Mouse (Mus musculus) lung, embryonic 14.5 days (tissue): ENCODE data around the gene Cd300lg. TPM values are rescaled to one million over a fixed set of nuclear protein-coding genes. Genes with fewer than 3 reads are reported as not detected.

Experiments
- ATAC-seq: fragments of 200-750 bp; cut with Nextera tagmentation; 2 replicates; pipeline ENCODE4 v1.8.0; 2017; ENCODE audit warnings: mild to moderate bottlenecking, moderate TSS enrichment, moderate library complexity; ENCODE audit not compliant: insufficient read depth
- DNase-seq: peaks from one replicate; pipeline ENCODE4 v3.0.0-alpha.2; 2015
- H3K27ac ChIP-seq: fragments of 300-500 bp; sonication (generic); 2 replicates; pipeline ENCODE4 v1.5.1; 2014; ENCODE audit warnings: low read depth, mild to moderate bottlenecking, moderate library complexity
- H3K27me3 ChIP-seq: fragments of 300-500 bp; sonication (generic); 2 replicates; pipeline ENCODE4 v1.6.1; 2014; ENCODE audit warnings: low read length, control low read depth; ENCODE audit not compliant: insufficient read depth
- H3K36me3 ChIP-seq: fragments of 300-500 bp; sonication (generic); 2 replicates; pipeline ENCODE4 v1.6.1; 2014; ENCODE audit warnings: control low read depth; ENCODE audit not compliant: insufficient read depth
- H3K4me1 ChIP-seq: fragments of 300-500 bp; sonication (generic); 2 replicates; pipeline ENCODE4 v1.6.1; 2014; ENCODE audit warnings: antibody characterized with exemption, control low read depth; ENCODE audit not compliant: insufficient read depth
- H3K4me2 ChIP-seq: fragments of 300-500 bp; sonication (generic); 2 replicates; pipeline ENCODE4 v1.6.1; 2014; ENCODE audit warnings: mild to moderate bottlenecking
- H3K4me3 ChIP-seq: fragments of 300-500 bp; sonication (generic); 2 replicates; pipeline ENCODE4 v1.5.1; 2014; ENCODE audit warnings: low read depth, low read length
- H3K9ac ChIP-seq: fragments of 300-500 bp; sonication (generic); 2 replicates; pipeline ENCODE4 v1.6.1; 2014
- H3K9me3 ChIP-seq: fragments of 300-500 bp; sonication (generic); 2 replicates; pipeline ENCODE4 v1.6.1; 2016; ENCODE audit warnings: low read depth, low read length, control low read depth
- CTCF ChIP-seq: IDR thresholded peaks from 2 replicates; pipeline ENCODE4 v1.5.1; 2016; ENCODE audit warnings: antibody characterized with exemption, low read depth
- WGBS: fragments of 180-500 bp; shearing (Covaris S2); extraction: QIAGEN DNeasy Blood & Tissue Kit; methylation state at CpG from one replicate; pipeline ENCODE4 v1.1.7; 2014; 5-methylcytosine and 5-hydroxymethylcytosine counted together
- polyA plus RNA-seq: library from polyadenylated mRNA; unstranded; fragments of >200 nt; fragmentation: Nextera tagmentation; extraction: Ambion mirVana; gene quantifications from 2 replicates; pipeline ENCODE4 v1.2.1, GENCODE M21; 2014

The Cd300lg gene
- 0.17 and 0.23 TPM in 2 replicates for polyA plus RNA-seq

GRCm38 (mm10) chr11:102041350-102041949 is at the start of gene Cd300lg:
Cd300lg (plus strand) TSS chr11:102041509.
- TF ChIP-seq CTCF: no peak
- H3K4me1 ChIP-seq: no peaks in the 10 kb centered on the region
- no peak within 1 kb of the TSS for H3K4me3 ChIP-seq
- no peaks in the 10 kb centered on the region for H3K36me3 ChIP-seq
- H3K9ac ChIP-seq: no peak within 1 kb of the TSS
- 54% methylated on average over 5 of the region's 5 CpGs for WGBS
- no peak within 1 kb of the TSS for H3K27ac ChIP-seq
- H3K27me3 ChIP-seq: no peaks in the 10 kb centered on the region
- DNase-seq: no peak
- ATAC-seq: no peak; the same call in 1 of the 2 replicates
- no peaks in the 10 kb centered on the region for H3K9me3 ChIP-seq
- H3K4me2 ChIP-seq: no peak within 1 kb of the TSS

GRCm38 (mm10) chr11:101991813-101992212 is 49.5 kb upstream of the Cd300lg start:
- 59% methylated on average over 3 of the region's 3 CpGs for WGBS
- Histone ChIP-seq H3K4me3 (no peak overlapping the region), H3K27me3 (no peaks in the 10 kb centered on the region), H3K36me3 (no peaks in the 10 kb centered on the region), H3K9ac (no peak overlapping the region), H3K27ac (no peak overlapping the region), H3K4me2 (no peak overlapping the region), H3K4me1 (no peaks in the 10 kb centered on the region), H3K9me3 (no peaks in the 10 kb centered on the region)
- TF ChIP-seq CTCF: no peak
- DNase-seq (no peak), ATAC-seq (no peak)

- Histone ChIP-seq H3K4me3 (no peak overlapping the region), H3K27me3 (no peaks in the 10 kb centered on the region), H3K9ac (no peak overlapping the region), H3K4me1 (no peaks in the 10 kb centered on the region), H3K27ac (no peak overlapping the region), H3K4me2 (no peak overlapping the region), H3K9me3 (no peaks in the 10 kb centered on the region), H3K36me3 (no peaks in the 10 kb centered on the region)
- no peak for ATAC-seq
- WGBS: 83% methylated on average over 7 of the region's 7 CpGs
- TF ChIP-seq CTCF: no peak
- no peak for DNase-seq
Observed at GRCm38 (mm10) chr11:101992411-101992810, 48.9 kb upstream of the Cd300lg start.

- Histone ChIP-seq H3K9ac (no peak overlapping the region), H3K4me1 (no peaks in the 10 kb centered on the region), H3K36me3 (no peaks in the 10 kb centered on the region), H3K4me3 (no peak overlapping the region), H3K27me3 (no peaks in the 10 kb centered on the region), H3K9me3 (no peaks in the 10 kb centered on the region), H3K4me2 (no peak overlapping the region), H3K27ac (no peak overlapping the region)
- DNase-seq (peak; percentile 17), ATAC-seq (no peak)
- no peak for TF ChIP-seq CTCF
- WGBS: 55% methylated on average over 8 of the region's 8 CpGs
Observed at GRCm38 (mm10) chr11:101994100-101994499, 47.2 kb upstream of the Cd300lg start.

- Histone ChIP-seq H3K4me3 (no peak overlapping the region), H3K27ac (no peak overlapping the region), H3K9ac (no peak overlapping the region), H3K4me2 (no peak overlapping the region), H3K9me3 (no peaks in the 10 kb centered on the region), H3K27me3 (no peaks in the 10 kb centered on the region), H3K36me3 (no peaks in the 10 kb centered on the region), H3K4me1 (no peaks in the 10 kb centered on the region)
- no peak for ATAC-seq
- DNase-seq: no peak
- TF ChIP-seq CTCF: no peak
- 84% methylated on average over 7 of the region's 7 CpGs for WGBS
Observed at GRCm38 (mm10) chr11:101995938-101996337, 45.4 kb upstream of the Cd300lg start.

GRCm38 (mm10) chr11:101998258-101998657 is 43.1 kb upstream of the Cd300lg start:
- ATAC-seq (no peak), DNase-seq (peak; percentile 37)
- Histone ChIP-seq H3K27me3 (no peaks in the 10 kb centered on the region), H3K9me3 (no peaks in the 10 kb centered on the region), H3K4me1 (no peaks in the 10 kb centered on the region), H3K9ac (no peak overlapping the region), H3K4me2 (no peak overlapping the region), H3K4me3 (no peak overlapping the region), H3K36me3 (no peaks in the 10 kb centered on the region), H3K27ac (no peak overlapping the region)
- no peak for TF ChIP-seq CTCF
- WGBS: 36% methylated on average over 5 of the region's 5 CpGs

GRCm38 (mm10) chr11:101999466-101999865 is 41.8 kb upstream of the Cd300lg start:
- Histone ChIP-seq H3K36me3 (no peaks in the 10 kb centered on the region; the same call in 1 of the 2 replicates), H3K27me3 (no peaks in the 10 kb centered on the region), H3K9me3 (no peaks in the 10 kb centered on the region), H3K9ac (no peak overlapping the region), H3K4me3 (no peak overlapping the region), H3K4me2 (no peak overlapping the region), H3K27ac (no peak overlapping the region), H3K4me1 (no peaks in the 10 kb centered on the region)
- 58% methylated on average over 4 of the region's 4 CpGs for WGBS
- ATAC-seq (no peak), DNase-seq (no peak)
- no peak for TF ChIP-seq CTCF
